Mouse (Mus musculus): ENCODE results near the gene 1700024P04Rik.

DNA sequence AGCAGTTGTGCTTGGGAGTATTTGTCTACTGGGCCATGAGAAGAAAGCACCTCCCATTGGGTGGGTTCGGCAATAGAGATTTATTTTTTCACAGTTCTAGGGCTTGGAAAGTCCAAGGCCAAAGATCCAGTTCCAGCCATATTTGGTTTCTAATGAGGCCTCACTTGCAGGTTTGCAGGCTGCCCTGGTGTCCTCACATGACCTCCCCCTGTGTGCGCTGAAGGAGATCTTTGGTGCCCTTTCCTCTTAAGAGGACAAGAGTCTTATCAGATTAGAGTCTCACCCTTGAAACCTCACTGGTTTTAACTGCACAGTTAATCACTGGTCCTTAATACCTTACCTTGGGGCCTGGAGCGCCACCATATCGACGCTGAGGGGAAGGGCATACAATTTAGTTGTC, 40.9 kb upstream of the 1700024P04Rik start:
- no peak for TF ChIP-seq CTCF (IDR thresholded peaks at IDR 0.05; ENCODE audit: control insufficient read depth, insufficient read depth, insufficient read length)
- no peak for TF ChIP-seq MYOD1 (IDR thresholded peaks at IDR 0.05; ENCODE audit: control insufficient read depth, insufficient read length, low read depth)

Measured in C2C12 (cell line).